Mouse (Mus musculus) thymus, postnatal 36 days (tissue): Measurements from ENCODE around the gene Tubg1.
"Not testable (repeated sequence)": the region's sequence is repeated elsewhere in the genome, so short reads cannot be mapped to it uniquely, and the experiment has no call there.

ENCODE experiments used
- DNase-seq, 2 experiments: peaks; one replicate each; pipeline ENCODE4 v3.0.0; 2022; ENCODE audit warnings: mixed read lengths in 2 of 2

The Tubg1 gene

DNA sequence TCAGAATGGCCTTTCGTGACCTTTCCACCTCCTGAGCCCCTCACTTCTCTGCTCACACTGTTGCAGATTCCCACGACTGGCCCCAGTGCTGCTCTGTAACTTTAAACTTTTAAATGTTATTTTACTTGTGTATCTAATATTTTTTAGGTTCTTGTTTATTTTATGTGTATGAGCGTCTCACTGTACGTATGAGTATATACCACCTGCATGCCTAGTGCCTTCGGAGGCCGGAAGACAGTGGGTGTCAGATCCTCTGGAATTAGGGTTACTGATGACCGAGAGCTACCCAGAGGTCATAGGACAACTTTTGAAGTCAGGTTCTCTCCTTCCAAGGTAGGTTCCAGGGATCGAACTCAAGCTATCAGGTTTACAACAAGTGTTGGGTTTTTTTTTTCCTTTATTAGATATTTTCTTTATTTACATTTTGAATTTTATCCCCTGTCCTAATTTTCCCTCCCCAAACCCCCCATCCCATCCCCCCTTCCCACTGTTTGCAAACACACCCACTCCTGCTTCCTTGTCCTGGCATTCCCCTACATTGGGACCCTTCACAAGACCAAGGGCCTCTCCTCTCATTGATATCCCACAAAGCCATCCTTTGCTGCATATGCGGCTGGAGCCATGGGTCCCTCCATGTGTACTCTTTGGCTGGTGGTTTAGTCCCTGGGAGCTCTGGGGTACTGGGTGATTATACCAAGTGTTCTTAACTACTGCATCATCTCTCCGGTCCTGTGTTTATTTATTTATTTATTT, 22.7 kb downstream of the Tubg1 start:
- DNase-seq, result no peak

DNA sequence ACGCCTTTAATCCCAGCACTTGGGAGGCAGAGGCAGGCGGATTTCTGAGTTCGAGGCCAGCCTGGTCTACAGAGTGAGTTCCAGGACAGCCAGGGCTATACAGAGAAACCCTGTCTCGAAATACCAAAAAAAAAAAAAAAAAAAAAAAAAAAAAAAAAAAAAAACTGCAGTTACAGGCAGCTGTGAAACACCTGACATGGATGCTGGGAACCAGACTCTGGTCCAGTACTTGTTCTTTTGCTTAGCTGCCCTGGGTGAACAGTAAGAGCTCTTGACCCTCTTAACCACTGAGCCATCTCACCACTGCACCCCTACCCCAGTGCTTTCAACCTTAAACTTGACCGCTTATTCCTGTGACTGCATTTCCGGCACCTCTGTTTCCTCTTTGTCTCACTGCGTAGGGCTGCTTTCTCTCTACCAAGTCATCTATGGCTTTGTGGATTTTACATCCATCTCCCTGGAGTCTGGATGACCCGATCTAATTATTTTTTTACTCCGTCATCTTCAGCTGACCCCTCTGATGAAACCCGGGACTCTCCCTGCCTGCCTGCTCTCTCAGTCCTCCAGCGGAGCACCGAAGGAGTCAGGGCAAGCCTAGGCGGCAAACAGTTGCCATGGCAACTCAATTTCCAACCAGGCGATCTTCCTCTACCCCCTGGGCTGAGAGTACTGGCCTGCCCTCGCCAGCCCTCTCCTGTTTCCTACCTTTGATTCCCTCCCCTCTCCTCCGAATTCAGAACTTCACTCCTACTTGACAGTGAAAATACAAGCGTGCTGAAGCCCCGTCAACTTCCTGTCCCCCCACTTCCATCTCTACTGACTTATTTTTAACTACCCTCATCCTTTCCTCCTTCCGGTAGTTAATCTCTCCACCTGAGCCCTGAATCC, 23.8 kb downstream of the Tubg1 start:
- peak; percentile 63 to 66 for DNase-seq

DNA sequence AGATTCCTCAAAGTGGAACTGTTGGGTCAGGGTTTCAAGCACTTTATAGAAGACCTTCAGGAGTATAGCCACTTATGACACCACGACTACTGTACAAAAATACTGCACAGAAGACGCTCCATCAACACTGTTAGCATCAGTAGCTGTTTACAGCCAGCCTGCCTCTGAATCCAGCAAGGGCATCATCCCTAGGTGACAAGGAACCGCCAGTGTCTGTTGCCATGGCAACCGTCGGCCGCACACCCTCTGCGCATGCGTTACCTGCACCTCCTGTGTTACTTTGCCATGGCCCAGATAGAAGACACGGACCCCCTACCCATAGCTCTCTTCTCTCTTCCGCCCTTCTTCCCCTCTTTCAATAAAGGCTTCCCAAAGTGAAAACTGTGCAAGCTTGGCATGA, 26.6 kb downstream of the Tubg1 start:
- DNase-seq, result no peak

DNA sequence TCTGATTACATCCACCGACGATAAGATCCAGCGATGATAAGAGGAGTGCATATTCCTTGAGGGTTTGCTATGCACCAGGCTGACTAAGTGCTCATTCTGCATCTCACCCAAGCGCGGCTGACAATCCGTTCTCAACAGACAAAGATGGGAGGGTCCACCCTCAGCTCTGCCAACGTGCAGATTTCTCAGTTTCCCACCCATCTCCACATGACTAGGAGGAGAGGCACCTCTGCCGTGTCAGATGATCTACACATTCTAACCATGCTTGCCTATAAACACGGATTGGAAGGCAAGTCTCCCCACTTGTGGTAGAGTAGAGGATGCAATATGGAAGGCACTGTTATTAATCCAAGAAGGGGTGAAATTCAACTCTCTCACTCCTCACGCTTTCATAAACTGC, 29.0 kb downstream of the Tubg1 start:
- no peak for DNase-seq

DNA sequence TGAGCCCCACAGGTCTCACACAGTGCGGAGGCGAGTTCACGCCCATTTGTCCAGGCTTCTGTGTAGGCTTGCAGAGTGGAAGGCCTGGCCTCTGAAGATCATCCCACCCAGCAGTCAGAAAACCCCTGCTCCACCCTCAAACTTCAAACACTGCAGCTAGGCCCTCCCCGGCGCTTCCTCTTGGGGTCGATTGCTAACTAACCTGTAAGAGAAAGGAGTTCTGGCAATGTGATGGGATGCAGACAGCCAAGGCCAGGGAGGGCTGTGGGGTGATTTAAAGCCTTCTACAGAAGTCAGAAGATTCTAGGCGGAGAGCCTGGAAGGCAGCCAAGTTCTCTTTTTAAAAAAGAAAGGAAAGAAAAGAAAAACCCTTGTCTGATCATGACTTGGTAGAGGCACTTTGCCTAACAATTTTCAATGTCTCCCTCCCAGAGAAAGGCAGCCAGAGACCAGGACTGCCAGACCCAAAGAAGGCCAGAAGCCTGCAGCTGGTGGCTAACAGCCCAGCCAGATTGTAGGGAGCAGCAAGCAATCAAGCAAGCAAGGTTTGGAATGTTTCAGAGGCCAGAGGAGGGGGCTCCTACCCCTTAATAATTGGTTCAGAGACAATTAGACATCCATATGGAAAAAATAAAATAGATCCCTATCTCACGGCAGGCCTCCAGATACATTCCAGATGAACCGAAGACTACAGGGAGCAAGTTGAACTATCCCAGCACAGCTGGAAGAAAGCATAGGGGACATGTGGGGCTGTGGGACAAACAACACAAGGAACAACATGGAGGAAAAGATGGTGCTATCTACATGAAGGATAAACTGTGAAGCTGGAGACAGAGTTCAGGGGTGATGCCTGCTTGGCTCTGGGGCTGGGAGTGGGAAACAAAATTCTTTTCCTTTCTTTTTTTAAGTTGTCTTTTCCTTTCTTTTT, 29.7 kb downstream of the Tubg1 start:
- no peak for DNase-seq

DNA sequence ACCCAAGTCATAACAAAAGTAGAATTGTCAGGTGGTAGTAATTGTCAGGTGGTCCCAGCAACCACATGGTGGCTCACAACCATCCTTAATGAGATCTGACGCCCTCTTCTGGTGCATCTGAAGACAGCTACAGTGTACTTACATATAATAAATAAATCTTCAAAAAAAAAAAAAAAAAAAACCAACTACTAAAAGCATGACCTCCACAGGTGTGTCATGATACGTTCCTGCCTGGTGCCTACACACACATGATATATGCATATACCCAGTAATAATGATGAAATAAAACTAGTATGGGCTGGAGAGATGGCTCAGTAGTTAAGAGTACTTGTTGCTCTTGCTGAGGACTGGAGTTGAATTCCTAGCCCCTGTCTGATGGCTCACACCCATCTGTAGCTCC, 31.3 kb downstream of the Tubg1 start:
- DNase-seq, result no peak

DNA sequence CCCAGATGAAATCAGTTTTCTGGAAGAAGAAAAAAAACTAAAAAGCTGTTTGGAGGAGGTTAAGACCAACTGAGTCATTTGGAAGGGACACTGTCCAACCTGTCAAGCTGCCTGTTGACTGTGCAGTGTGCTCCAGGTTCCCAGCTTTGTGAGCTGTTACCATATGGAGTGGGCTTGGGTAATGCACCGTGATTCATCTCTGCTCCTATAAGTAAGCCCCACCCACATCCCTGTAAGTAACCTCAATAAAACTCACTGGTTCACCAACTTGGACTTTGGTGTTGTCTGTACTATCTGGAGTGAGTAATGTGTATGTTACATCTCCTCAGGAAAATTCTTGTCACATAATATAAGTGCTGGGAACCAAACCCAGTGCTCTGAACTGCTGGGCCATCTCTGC, 33.1 kb downstream of the Tubg1 start:
- DNase-seq, result no peak

DNA sequence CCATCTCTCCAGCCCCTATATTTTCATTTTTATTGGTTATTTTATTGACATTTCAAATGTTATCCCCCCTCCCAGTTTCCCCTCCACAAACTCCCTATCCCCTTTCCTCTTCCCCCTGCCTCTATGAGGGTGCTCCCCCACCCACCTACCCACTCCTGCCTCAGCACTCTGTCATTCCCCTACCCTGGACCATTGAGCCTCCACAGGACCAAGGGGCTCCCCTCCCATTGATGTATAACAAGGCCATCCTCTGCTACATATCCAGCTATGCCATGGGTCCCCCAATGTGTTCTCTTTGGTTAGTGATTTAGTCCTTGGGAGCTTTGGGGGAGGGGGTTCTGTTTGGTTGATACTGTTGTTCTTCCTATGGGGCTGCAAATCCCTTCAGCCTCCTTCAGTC, 34.9 kb downstream of the Tubg1 start:
- DNase-seq, result no peak

DNA sequence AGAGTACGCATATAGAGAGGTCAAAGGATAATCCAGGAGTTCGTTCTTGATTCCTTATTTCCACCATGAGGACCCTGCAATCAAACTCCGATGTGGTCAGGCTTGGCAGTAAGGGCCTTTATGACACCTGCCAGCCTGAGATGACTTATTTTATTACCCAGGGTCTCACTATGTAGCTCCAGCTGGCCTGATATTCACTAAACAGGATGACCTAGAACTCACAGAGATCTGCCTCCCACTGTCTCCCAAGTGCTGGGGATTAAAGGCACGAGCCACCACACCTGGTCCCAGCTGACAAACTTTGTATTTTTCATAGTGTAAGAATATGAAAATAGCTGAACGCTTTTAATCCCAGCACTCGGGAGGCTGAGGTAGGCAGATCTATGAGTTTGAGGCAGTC, 35.4 kb downstream of the Tubg1 start:
- DNase-seq, result no peak

DNA sequence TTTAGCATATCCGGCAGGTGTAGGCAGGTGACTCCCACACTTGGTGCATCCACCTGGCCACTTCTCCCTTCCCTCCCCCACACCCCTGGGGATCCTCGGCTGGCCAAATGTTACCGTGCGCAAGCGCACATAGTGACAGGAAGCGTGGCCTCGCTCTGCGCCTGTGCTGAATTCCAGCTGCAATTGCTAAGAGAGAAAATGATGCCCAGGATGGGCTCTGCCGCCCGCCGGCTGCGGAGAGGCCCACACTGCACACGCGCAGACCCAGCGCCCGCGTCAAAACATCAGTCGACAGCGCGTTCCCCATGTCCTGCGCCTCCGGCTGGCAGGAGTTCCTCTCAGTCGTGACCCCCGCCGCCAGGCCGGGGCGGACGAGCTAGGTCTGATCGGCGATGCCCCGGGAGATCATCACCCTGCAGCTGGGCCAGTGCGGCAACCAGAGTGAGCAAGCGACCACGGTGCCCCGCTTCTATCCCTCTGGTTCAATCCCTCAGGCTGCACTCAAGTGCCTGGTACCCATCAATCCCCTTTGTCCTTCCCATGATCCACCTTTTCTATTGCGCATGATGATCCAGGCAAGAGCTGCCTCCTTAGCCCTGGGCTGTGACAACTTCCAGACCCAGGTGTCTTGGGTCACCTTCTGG, 36.1 kb downstream of the Tubg1 start, which contains the start of gene Tubg2:
Tubg2 (plus strand) TSS at position 180 of the 644 bp plus-strand sequence.
- peak; percentile 59 to 71 for DNase-seq

DNA sequence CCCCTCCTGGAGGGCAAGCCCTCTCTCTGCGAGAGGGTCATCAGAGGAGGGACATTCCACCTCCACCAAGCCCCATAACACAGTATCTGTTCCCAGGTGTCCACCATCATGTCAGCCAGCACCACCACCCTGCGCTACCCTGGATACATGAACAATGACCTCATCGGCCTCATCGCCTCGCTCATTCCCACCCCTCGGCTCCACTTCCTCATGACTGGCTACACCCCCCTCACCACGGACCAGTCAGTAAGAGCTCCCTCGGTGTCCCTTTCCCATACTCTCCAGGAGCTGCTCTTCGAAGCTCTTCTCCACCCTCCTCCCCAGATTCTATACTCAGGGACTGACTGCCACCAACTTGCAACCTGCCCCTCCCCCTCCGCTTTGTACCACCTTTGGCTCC, 40.4 kb downstream of the Tubg1 start:
- DNase-seq, result not testable (repeated sequence)

DNA sequence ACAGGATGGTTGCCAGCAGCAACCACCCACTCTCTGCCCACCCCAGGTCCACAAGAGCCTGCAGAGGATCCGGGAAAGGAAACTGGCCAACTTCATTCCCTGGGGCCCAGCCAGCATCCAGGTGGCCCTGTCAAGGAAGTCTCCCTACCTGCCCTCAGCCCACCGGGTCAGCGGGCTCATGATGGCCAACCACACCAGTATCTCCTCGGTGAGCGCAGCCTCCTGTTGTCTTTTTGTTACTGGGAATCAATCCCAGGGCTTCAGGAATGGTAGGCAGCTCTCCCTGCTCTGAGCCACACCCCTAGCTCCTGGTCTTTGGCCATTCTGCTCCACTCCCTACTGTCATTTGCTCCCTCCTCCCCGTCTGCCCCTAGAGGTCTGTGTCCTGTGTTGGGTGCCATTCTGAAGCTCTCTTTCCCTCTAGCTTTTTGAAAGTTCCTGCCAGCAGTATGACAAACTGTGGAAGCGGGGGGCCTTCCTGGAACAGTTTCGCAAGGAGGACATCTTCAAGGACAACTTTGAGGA, 41.3 kb downstream of the Tubg1 start:
- DNase-seq, result not testable (repeated sequence)

DNA sequence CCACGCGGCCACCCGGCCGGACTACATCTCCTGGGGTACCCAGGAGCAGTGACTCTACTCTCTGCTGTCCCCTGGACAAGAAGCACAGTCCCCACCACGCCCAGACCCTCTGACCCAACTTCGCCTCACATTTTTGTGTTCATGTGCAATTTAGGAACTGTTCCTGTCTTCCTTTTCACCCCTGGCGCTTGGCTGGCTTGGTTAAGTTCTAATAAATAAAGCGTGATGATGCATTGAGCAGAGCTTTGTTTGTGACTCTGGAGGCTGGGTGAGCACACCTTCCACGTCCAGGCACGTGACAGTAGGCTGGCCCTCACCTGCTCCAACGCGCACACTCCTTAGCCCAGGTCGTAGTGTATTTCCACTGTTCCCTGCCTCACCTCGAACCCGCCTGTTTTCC, 41.8 kb downstream of the Tubg1 start:
- DNase-seq, result no peak

DNA sequence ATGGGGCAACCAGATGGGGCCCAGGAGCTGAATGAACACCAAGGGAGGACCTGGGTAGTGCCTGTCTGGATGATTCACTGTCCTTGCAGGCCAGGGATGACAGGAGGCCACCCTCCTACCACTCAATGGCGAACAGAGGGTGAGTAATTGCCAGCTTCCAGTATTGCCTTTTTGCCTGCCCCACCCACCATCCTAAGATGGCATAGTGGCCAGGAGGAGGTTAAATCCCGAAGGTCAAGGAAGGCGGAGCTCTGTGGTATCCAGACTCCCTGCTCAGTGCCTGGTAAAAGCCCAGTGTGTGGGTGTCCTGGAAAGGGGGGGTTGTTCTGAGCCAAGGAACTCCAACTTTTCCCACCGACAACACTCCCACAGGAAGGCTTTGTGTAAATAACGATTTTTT, 42.6 kb downstream of the Tubg1 start:
- no peak for DNase-seq

DNA sequence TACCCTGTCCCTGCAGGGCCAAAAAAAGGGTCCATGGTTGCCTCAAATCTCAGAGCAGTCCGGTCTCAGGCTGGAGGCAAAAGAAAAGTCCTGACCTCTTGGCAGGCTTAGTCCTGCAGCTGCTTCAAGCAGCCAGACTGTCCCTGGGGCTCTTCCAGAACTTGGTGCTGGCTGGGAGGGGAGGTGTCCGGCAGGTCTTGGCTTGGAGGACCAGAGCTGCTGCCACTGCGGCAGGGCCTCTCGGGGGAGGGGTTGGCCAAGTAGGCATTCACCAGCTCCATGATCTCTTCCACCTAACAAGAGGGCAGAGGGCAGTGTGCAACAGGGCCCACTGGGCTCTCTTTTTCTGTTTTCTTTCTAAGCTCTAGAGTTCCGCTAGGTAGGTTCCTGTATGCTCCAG, 43.0 kb downstream of the Tubg1 start:
- no peak for DNase-seq

DNA sequence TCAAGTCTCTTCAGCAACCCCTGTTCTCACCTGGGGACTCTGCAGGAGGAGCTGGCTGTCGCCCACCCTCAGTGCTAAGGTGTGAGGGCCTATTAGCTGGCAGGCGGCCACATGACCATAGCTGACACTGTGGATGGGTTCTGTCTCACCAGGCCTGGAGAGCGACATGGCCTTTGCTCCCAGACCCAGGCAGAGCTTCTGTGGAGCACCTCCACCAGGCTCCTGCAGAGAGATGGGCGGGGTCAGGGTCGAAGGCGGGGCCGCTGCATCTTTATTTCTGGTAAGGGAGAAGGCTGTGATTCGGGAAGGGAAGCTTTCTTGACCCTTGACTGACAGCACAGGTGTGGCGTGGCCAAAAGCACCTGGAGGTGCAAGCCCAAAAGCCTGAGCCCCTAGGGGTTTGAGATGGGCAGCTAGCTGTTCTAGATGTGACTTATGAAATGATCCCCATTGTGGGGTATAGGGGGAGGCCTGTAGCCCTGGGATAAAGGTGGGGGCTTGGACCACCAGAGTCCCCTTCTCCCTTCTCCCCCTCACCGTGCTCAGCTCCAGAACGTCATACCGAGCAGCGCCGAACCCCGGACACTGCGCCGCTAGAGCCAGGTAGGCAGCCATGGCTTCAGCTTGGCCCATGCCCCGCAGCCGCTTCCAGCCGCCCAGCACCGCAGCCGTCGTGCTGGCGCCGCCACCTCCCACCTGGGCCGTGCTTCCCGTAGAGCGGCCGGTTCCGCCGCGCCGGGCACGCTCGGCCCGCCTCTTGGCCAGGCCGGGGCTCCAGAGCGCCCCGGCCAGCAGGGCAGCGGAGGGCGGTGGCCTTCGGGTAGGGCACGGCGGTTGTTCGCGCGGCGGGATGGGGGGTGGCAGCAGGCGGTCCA, 44.0 kb downstream of the Tubg1 start:
- no peak for DNase-seq

DNA sequence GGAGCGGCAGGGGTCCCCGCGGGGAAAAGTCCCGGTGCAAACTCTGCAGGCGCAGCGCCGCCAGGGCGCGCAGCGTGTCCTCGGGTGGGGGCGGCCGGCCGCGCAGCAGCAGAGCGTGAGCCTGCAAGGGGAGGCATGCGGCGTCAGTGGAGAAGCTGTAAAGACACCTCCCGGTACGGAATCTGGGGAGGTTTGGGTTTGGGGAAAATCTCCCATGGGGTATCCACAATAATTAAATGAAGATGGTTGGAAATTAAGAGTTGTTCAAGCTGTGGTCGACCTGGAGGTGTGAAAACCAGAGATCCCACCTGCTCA, 44.6 kb downstream of the Tubg1 start:
- peak; percentile 28 to 43 for DNase-seq

DNA sequence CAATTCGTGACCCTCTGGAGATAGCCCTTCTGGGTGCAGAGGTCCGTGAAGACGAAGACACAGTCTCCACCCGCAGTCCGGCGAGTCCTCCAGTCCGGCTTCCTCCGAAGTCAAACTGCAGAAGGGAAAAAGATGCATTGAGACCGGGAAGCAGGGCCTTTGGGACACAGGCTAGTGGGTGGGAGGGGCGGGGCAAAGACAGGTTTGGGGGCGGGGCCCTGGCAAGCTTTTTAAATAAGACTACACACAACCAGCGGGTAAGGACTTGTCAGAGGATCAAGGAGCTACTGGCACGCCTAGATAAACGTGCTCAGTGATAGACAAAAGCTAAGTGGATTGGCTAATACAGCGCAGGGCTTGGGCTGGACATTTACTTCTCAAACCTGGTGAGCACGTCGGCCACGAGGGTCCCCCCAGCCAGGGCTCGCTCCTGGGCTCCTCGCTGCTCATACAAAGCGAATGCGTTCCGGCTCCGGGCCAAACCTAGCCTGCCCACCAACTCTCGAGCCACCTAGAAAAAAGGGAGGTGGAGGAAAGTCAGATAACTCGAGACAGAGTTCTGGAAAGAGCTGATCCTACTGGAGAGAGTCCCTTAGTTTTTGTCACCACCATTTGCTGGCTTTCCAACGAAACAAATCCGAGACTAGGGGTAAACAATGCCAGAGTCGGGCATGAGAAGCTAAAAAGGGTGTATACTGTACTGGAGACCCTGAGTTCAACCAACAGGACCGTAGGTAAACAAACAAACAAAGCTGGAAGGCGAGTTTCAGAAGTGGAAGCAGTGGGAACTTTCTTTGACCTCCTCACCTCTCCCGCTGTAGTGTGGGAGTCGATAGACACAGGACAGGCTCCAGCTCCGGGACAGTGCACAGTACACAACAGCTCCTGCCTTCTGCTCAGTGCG, 45.2 kb downstream of the Tubg1 start:
- no peak for DNase-seq

DNA sequence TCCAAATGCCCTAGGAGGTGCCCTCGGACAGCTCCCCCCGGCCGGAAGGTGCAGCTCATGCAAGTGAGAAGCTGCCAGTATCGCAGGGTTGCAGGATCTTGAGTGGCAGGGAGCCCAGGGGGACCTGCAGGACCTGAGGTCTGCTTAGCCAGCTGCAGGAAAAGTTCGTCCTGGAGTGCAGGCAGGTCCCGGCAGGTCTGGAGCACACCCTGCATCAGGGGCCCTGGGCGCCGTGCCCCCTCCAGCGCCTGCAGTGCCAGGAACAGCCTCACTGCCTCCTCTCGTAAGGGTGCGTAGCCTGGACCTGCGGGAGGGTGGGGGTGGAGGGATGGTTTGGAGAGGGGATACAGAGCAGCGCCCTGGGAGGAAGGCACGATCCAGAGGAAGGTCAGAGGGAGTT, 46.6 kb downstream of the Tubg1 start:
- no peak for DNase-seq
